ENCODE assay signal across 9 mouse cellular contexts in genomic region chr11:24144159-24144946, GRCm38 (mm10).
A peak's percentile ranks its signal among the peaks of the same experiment; 100 is the strongest.
DNase-seq lines count a peak whose midpoint lies in the region; ATAC-seq and TF ChIP-seq lines count a peak whose summit lies in the region.
"Had no signal": no experiment of that assay in that cellular context is flagged by ENCODE, and none has a peak within 500 bp of the region (broad histone marks: within the 10 kb centered on the region; RNA-seq: fewer than 3 reads in every experiment).

No protein-coding gene starts in this region.

- peaks cover 5% of the 10 kb centered on the region for H3K36me3 ChIP-seq in spleen, adult 2 months (ENCODE audit: control insufficient read depth, insufficient read depth, low read length)
- peaks cover 6% of the 10 kb centered on the region; the same call in 1 of the 2 replicates for H3K36me3 ChIP-seq in midbrain, embryonic 10.5 days

- no peak for TF ChIP-seq CTCF in spleen, adult 2 months (IDR thresholded peaks at IDR 0.05; ENCODE audit: extremely low read depth, insufficient read depth, insufficient read length, insufficient replicate concordance)

- peaks cover 54% of the 10 kb centered on the region; the same call in 1 of the 2 replicates for H3K4me1 ChIP-seq in spleen, adult 2 months (ENCODE audit: control insufficient read depth, insufficient read depth, insufficient read length)
- H3K4me1 ChIP-seq in midbrain, embryonic 10.5 days, result peaks cover 9% of the 10 kb centered on the region

- 45% methylated on average over 16 of the region's 16 CpGs for WGBS in spleen, adult 2 months
- 92% methylated on average over 16 of the region's 16 CpGs for WGBS in midbrain, embryonic 10.5 days

- H3K27ac ChIP-seq in spleen, adult 2 months (ENCODE audit: insufficient read depth, low read length), result peak overlapping the region; percentile 68
- H3K27ac ChIP-seq in midbrain, embryonic 10.5 days (replicated peaks), result no peak overlapping the region
- H3K27ac ChIP-seq: heart, embryonic 13.5 days had no signal

- TF ChIP-seq POLR2A in spleen, adult 2 months (IDR thresholded peaks at IDR 0.05; ENCODE audit: low read depth, low read length), result no peak

- no peaks in the 10 kb centered on the region for H3K27me3 ChIP-seq in spleen, adult 2 months (ENCODE audit: control insufficient read depth, insufficient read depth, low read length)
- H3K27me3 ChIP-seq in midbrain, embryonic 10.5 days (ENCODE audit: low read depth, poor library complexity, severe bottlenecking), result no peaks in the 10 kb centered on the region
- H3K27me3 ChIP-seq: heart, embryonic 13.5 days had no signal

- H3K4me3 ChIP-seq in spleen, adult 2 months (ENCODE audit: extremely low read depth, insufficient read depth, insufficient read length), result no peak overlapping the region
- H3K4me3 ChIP-seq in midbrain, embryonic 10.5 days, result no peak overlapping the region
- H3K4me3 ChIP-seq: heart, embryonic 13.5 days had no signal

- peaks cover 5% of the 10 kb centered on the region; the same call in 1 of the 2 replicates for H3K9me3 ChIP-seq in midbrain, embryonic 10.5 days (replicated peaks)

- peak; percentile 23 for ATAC-seq in common myeloid progenitor, adult 5-6 weeks (replicated peaks; ENCODE audit: low read depth, poor library complexity, severe bottlenecking)

- peak in 1 of 2 experiments; percentile 12 for DNase-seq in spleen, adult 2 months (ENCODE audit: low read depth in 1 of 2, low spot score in 2 of 2)
- no peak for DNase-seq in spleen, adult 12 weeks (ENCODE audit: low spot score)
- peak; percentile 64 to 72 for DNase-seq in layer of hippocampus, postnatal 36 days
- DNase-seq in thymus, postnatal 25 days, result no peak
- DNase-seq in midbrain, embryonic 10.5 days (ENCODE audit: low spot score), result no peak
- DNase-seq in adrenal gland, postnatal 36 days, result no peak
- DNase-seq: lung, adult 18-20 months had no signal

Comparison
In these comparisons a context has a peak if more than half of its experiments do, and no peak if none do; other contexts are left out.
1. DNase-seq: peak in layer of hippocampus, postnatal 36 days (2 of 2); none in spleen, adult 12 weeks (single experiment), thymus, postnatal 25 days (single experiment), midbrain, embryonic 10.5 days (single experiment) and adrenal gland, postnatal 36 days (0 of 2).